Mouse (Mus musculus): ENCODE results near the gene Lce3a.

The Lce3a gene

GRCm38 (mm10) chr3:92926130-92926529 lies at the start of gene Lce3a:
Lce3a (minus strand) TSS chr3:92926230.
- no peak for DNase-seq

GRCm38 (mm10) chr3:92966761-92967160 lies 40.7 kb upstream of the Lce3a start, which contains the start of gene Lce3e:
Lce3e (plus strand) TSS chr3:92967061.
- DNase-seq: no peak

- no peak for DNase-seq
Measured at GRCm38 (mm10) chr3:92957090-92957489, 31.1 kb upstream of the Lce3a start, which contains the start of gene Lce3d. Lce3d (plus strand) TSS chr3:92957390.

- no peak for DNase-seq
Measured at GRCm38 (mm10) chr3:92944186-92944585, 18.2 kb upstream of the Lce3a start, which contains the start of gene Lce3c. Lce3c (plus strand) TSS chr3:92944486.

- DNase-seq: no peak
Measured at GRCm38 (mm10) chr3:92932679-92933078, 6.6 kb upstream of the Lce3a start, which contains the start of gene Lce3b. Lce3b (plus strand) TSS chr3:92932979.

- peak in 1 of 2 experiments; percentile 45 for DNase-seq
Measured at GRCm38 (mm10) chr3:92920364-92920763, 5.7 kb downstream of the Lce3a start.

GRCm38 (mm10) chr3:92907571-92907970 lies 18.5 kb downstream of the Lce3a start:
- DNase-seq: peak in 1 of 2 experiments; percentile 53

- no peak for DNase-seq
Measured at GRCm38 (mm10) chr3:92905182-92905581, 20.8 kb downstream of the Lce3a start.

GRCm38 (mm10) chr3:92903640-92904039 lies 22.4 kb downstream of the Lce3a start:
- DNase-seq: no peak

GRCm38 (mm10) chr3:92902992-92903391 lies 23.0 kb downstream of the Lce3a start:
- peak; percentile 18 to 77 for DNase-seq

- no peak for DNase-seq
Measured at GRCm38 (mm10) chr3:92894489-92894888, 31.5 kb downstream of the Lce3a start.

GRCm38 (mm10) chr3:92894063-92894462 lies 32.0 kb downstream of the Lce3a start:
- DNase-seq: peak; percentile 71 to 77

Measured in kidney, postnatal 36 days (tissue).